Mouse (Mus musculus): ENCODE results near the gene Ints3. TPM values are rescaled to one million over a fixed set of nuclear protein-coding genes. Genes with fewer than 3 reads are reported as not detected.

The Ints3 gene
- total RNA-seq, 1 experiment from 2014 or later, result 59.5 TPM

DNA sequence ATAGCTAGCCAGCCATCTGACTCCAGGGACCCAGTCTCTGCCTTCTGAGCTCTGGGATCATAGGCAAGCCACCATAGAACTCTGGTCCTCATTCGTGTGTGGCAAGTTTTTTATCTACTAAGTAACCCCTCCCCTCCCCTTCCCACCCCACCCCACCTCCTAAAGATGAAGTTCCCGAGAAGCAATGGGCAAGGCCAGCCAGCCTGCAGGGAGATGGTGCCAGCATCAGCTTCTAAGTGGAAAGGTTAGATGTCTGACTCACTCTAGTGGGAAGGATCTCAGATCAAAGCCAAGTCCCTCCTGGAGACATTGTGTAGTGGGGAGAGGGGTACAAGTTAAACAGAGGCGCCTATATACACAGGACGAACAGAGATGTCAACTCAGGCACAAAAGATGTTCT, 42.4 kb downstream of the Ints3 start:
- peak; percentile 62 for DNase-seq

DNA sequence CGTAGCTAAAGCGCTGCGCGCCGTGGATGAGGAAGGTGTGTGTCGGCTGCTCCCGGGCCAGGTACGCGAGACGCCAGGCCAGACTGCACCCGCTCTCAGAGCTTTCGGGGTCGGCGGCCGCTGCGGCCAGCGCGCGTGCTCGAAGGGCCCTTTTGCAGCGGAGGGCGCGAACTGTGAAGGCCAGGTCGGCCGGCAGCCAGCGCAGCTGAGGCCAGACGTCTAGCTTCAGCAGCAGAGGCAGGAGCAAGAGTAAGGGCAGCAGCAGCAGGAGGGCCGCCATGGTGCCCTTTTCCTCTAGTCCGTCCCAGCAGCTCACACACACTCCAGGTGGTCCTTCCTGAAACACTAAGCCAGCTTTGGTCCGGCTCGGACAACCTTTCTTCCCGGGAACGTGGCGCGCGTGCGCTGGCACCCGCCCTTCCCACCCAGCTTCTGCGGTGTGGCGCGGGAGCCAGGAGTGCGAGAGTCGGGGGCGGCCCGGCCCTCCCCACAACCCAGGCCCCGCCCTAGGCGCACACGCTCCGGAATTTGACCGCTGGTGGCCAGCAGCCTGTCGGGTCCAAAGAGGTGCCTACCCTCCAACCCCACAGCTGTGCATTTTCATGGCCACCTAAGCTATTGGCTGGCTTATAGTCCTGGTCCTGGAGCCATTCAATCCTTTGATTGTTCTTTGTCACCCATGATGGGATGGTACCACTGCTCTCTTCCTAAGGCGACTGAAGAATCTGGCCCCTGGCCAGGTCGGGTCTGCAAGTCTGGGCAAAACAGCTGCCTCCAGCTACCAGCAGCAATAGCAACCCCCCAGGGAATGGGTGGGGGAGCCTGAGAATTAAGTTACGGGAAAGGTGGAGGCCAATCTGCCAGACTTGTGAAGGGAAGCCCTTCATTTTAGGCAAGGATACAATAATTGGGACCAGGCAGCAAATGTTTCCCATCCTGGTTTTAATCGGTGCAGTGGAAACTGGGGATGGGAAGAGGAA, 43.6 kb downstream of the Ints3 start, which contains the start of gene Slc27a3:
Gene Slc27a3, minus strand, starts transcription at position 428 of the 980 bp plus-strand sequence.
- DNase-seq, result peak; percentile 81

DNA sequence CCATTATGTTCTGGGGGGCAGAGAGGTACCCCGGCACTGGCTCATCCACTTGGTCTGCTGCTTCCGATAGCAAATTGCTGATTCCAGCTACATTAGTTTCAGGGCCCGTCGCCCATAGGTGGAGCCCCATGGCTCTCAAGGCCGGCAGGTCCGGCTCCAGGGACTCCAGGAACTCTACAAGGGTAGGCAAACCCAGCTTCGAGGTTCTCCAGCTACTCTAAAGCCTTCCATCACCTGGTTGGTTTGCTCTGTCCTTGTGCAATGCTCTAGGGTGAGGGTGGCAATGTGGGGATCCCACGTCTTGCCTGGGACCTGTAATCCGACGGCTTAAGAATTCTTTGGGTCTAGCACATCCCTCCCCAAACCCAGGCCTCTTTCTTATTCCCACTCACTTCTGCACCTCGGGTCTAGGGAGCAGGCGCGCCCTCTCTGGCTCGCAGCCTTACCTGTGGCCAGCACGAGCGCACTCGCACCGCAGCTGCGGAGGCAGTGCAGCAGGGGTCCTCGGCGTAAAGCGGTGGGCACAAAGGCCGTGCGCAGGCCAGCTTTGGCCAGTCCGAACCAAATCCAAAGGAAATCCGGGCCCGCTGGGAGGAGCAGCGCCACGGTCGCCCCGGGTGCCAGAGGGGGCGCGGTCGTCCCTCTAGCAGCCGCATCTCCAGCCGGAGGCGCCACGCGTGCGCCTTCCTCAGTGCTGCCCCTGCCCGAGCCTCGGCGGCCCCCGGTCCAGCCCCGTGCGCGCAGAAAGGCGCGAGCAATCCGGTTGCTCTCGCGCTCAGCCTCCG, 44.5 kb downstream of the Ints3 start:
- peak; percentile 86 for DNase-seq

- DNase-seq, result peak; percentile 27
Measured at GRCm38 (mm10) chr3:90388192-90388591, 45.2 kb downstream of the Ints3 start.

DNA sequence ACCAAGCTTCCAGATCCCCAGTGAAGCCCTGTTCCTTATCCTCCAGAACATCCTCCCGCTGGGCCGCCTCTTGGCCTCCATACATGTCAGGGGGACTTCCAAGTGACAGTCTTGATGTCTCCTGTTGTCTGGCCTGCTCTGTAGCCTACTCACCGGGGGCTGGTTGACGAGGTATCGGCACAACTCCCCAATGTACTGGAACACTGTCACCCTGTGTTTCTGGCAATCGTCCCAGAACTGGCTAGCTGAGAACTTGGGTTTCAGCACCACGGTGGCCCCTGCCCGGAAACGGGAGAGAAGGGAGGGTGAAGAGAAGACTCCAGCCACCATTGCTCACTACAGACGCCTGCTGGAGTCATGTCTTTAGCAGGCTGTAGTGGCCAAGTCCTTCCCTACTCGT, 45.9 kb downstream of the Ints3 start:
- DNase-seq, result peak; percentile 84

- no peak for DNase-seq
Measured at GRCm38 (mm10) chr3:90386817-90387216, 46.6 kb downstream of the Ints3 start.

DNA sequence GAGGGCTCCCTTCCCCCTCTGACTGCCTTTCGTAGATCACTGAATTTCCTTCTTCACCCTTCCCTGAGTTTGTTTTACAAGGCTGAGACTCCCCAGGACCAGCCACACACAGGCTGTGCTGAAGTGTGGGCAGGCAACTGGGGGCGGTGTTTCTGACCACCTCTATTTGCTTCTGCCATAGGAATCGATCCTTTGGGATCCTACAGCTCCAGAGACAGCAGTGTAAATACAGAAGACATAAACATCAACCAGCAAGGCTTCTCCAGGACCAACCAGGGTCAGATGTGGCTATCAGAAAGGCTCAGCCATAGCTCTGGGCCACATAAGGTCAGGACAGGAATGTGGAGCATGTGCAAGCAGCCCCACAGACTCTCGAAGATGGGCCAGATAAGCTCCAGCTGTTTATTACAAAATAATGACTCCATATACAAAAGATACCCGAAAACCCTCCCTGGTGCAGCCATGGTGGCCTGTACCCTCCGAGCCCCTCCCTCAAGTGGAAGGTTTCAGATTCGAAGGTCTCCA, 48.5 kb downstream of the Ints3 start:
- no peak for DNase-seq

DNA sequence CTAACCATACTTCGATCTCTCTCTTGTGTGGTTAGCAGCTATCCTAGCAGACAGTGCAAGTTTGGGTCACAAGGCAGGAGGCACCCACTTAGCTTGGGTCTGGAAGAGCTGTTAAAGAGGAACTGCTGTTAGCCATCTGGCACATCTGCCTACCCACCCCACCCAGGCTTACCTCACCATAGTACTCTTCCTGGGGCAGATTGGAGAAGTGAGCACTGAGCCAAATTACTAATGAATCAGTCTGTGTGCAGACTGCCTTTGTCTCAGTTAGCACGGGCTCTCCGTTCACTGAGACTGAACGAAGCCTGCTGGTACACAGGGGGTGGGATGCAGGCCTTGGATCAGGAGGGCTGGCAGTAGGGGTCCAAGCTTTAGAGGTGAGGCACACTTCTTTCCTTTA, 49.7 kb downstream of the Ints3 start:
- DNase-seq, result peak; percentile 26

GRCm38 (mm10) chr3:90381727-90382126, 51.7 kb downstream of the Ints3 start:
- DNase-seq, result peak; percentile 90

GRCm38 (mm10) chr3:90378496-90378895, 54.9 kb downstream of the Ints3 start:
- DNase-seq, result no peak

GRCm38 (mm10) chr3:90376247-90376585, 57.2 kb downstream of the Ints3 start:
- DNase-seq, result peak; percentile 46

DNA sequence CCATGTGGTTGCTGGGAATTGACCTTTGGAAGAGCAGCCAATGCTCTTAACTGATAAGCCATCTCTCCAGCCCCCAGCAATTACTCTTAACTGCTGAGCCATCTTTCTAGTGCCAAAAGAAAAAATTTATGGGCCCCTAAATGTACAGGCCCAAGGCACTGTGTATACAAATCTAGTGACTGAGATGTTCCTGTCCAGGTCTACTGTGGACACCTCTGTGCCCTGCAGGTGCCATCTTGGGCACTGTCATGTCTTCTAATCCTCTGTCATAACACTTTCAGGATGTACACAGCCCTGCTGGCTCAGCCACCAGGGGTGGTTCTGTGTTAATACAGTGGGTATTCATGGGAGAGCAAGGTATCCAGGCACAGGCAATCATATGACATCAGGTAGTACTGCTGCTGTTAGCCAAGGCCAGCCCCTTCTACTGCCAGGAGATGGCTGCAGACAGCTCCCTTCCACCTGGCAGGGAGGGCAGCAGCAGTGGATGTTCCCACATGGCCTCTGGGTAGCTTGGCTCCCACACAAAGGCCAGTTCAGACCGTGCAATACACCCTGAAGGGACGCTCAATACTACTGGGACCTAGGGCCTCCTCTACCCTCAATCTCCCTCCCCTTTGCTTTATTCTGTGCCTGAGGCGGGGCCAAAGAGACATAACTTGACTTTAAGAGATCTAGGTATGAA, 57.7 kb downstream of the Ints3 start:
- no peak for DNase-seq

DNA sequence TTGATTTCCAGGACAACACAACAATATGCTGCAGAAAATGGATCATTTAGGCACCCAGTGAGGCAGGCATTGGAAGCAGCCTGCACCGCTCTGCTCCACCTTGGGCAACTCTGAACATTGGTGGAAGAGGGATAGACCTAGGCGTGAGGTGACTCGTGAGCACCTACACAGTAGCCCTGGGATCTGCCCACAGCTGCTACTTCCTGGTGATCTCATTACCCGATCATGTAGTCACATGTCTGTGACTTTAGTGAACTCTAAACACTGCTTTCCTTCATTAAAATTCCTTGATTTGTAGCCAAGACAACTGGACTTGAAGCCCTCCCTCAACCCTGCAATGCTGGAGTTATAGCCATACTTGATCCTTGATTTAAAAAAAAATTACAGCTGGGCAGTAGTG, 59.1 kb downstream of the Ints3 start:
- DNase-seq, result no peak

DNA sequence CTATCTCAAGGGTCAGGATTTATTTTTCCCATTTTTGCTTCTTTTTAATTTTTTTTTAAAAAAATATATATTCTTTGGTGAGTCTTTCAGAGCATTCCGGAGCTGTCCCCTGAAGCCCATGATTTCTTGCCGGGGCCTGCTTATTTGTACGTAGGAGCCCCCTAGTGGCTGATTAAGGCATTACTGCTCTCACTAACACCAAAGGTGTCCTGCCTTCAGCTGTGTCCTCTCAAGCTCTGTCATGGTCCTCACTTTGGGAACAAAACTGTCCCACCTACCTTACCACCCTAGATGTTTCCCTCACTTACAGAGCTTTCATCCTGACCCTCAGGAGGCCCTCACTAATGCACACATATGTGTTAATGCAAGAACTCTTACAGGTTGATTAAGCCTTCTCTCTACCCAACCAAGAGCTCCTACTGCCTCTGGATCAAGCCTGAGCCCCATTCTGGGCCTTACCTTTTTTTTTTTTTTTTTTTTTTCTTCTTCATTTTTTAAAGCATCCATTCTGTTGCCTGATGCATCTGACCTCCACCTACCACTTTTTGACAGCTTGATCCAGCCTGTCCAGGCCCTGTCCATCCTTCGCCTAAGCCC, 59.9 kb downstream of the Ints3 start:
- peak; percentile 88 for DNase-seq

DNA sequence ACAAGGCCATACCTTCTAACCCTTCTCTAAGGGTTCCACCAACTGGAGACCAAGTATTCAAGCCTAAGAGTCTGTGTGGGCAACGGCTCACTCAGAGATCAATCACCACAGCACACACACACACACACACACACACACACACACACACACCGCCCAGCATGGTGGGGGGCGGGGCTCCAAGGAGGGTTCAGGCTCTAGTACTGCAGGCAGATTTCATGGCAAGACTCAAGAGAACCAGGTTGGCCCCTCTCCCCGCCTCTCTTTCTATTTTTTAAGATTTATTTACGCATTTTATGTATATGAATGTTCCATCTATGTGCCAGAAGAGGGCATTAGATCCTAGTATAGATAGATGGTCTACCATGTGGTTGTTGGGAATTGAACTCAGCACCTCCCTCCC, 60.6 kb downstream of the Ints3 start:
- DNase-seq, result no peak

- no peak for DNase-seq
Measured at GRCm38 (mm10) chr3:90371857-90372256, 61.6 kb downstream of the Ints3 start.

- DNase-seq, result no peak
Measured at GRCm38 (mm10) chr3:90369041-90369440, 64.4 kb downstream of the Ints3 start.

GRCm38 (mm10) chr3:90367001-90367632, 66.3 kb downstream of the Ints3 start:
- DNase-seq, result no peak

- no peak for DNase-seq
Measured at GRCm38 (mm10) chr3:90362346-90362745, 71.1 kb downstream of the Ints3 start.

DNA sequence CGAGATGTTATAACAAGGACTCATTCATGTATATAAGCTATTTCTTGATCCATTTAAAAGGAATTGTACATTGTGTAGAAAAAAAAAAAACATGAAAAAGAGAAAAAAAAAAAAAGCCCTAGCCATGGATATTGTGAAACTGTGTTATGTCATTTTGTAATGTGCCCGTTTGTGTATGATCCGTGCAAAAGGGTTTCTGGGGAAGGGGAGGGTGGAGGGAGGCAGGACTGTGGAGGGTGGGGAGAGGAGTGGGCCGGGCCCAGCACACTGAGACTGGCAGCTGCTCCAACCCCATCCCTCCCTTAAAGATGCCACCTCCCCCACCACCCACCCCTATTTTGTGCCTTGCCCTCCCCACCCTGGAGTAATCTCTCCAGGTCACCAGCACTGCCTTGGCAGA, 71.9 kb downstream of the Ints3 start:
- no peak for DNase-seq

GRCm38 (mm10) chr3:90359230-90359629, 74.2 kb downstream of the Ints3 start:
- no peak for DNase-seq
